Mouse (Mus musculus) thymus, adult 2 months (tissue): ENCODE measurements at regions not wholly inside any gene's neighbourhood (a gene's known extent, or its start where the extent isn't known, plus 50 kb on each side); places are given as distances from the start of the nearest gene placed in this dataset.

Source experiments
- CTCF ChIP-seq: fragments of 200-500 bp; IDR thresholded peaks from 2 replicates; pipeline ENCODE4 v1.5.1; 2012; ENCODE audit warnings: mild to moderate bottlenecking, control low read depth, low read length, moderate library complexity, borderline replicate concordance; ENCODE audit not compliant: control insufficient read depth, poor library complexity, insufficient read depth; ENCODE audit errors: extremely low read depth
- POLR2A ChIP-seq: fragments of 200-500 bp; IDR thresholded peaks from 2 replicates; pipeline ENCODE4 v1.6.1; 2012; ENCODE audit warnings: mild to moderate bottlenecking, low read length, control low read depth, moderate library complexity; ENCODE audit not compliant: control insufficient read depth, poor library complexity, insufficient read depth; ENCODE audit errors: extremely low read depth

DNA sequence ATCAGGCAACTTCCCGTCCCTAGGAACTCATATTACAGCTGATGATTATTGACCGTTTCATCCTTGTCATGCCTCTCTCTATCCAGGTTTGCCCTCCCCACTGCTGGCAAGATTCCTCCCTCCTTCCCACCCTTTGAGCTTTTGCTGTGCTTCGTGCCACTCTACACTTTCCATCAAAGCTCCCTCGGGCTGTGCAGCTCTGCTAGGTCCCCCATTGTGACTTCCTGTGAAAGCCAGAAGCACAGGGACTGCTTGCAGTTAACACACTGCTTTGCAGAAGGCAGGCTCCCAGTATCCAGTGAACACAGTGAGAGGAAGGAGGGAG, 260.5 kb downstream of the Rps24 start:
- TF ChIP-seq POLR2A = no peak
- TF ChIP-seq CTCF = no peak
